Mouse (Mus musculus): Measurements from ENCODE around the gene Rrp1. TPM values are rescaled to one million over a fixed set of nuclear protein-coding genes. Genes with fewer than 3 reads are reported as not detected.
A peak's percentile ranks its signal among the peaks of the same experiment; 100 is the strongest.

The Rrp1 gene
- polyA plus RNA-seq, 1 experiment from 2014 or later, result 277 TPM

GRCm38 (mm10) chr10:78352666-78353030 is 60.2 kb downstream of the Rrp1 start:
- Histone ChIP-seq H3K4me1 (replicated peaks) (peaks cover 17% of the 10 kb centered on the region), H3K4me3 (replicated peaks) (peak overlapping the region; percentile 97), H3K36me3 (no peaks in the 10 kb centered on the region), H3K9me3 (no peaks in the 10 kb centered on the region), H3K4me2 (replicated peaks) (peak overlapping the region; percentile 87), H3K9ac (peak overlapping the region; percentile 99), H3K27me3 (replicated peaks) (no peaks in the 10 kb centered on the region), H3K27ac (peak overlapping the region; percentile 72)
- WGBS, result 26% methylated on average over 8 of the region's 8 CpGs
- peak; percentile 13; the same call in 1 of the 2 replicates for ATAC-seq

DNA sequence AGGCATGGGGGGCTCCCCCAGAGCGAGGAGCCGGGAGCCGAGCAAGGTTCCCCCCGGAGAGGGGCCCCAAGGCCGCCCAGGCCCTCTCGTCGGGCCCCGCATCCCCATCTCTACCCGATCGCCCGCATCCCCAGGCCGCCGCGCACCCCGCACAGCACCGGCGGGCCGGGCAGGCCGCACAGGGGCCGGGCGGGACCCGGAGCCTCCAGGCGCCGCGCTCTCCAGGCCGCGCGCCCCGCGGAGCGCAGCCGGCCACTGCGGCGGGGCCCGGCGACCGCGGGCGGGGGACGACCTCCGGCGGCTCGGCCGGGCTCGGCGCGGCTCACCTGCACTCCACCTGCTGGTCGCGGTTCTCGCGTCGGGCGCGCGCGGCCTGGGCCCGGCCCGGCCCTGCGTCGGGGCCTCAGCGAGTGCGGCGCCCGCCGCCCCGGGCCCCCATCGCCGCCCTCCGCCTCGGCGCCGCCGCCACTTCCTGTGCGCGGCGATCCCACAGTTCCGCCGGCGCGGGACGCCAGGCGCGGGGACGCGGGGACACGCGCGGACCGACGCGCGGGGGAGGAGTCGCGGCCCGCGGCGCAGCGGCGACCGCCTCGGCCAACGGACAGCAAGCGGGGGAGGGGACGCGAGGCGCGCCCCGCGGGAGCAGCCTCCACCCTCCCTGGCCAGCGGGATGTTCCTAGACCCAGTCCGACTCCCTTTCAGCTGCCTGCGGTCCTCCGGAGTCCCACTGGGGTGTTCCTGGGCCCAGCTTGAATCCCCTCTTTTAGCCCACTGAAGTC is 60.8 kb downstream of the Rrp1 start, which contains the start of gene Agpat3:
TSS of gene Agpat3 (minus strand) at position 603 of the 779 bp plus-strand sequence.
- no peaks in the 10 kb centered on the region for H3K36me3 ChIP-seq

GRCm38 (mm10) chr10:78351564-78351886 is 61.3 kb downstream of the Rrp1 start:
- under 1% methylated on average over 13 of the region's 13 CpGs for WGBS
- Histone ChIP-seq H3K9ac (peak overlapping the region; percentile 99), H3K4me1 (replicated peaks) (peaks cover 17% of the 10 kb centered on the region), H3K27ac (peak overlapping the region; percentile 72), H3K4me2 (replicated peaks) (peak overlapping the region; percentile 87), H3K4me3 (replicated peaks) (peak overlapping the region; percentile 97), H3K36me3 (no peaks in the 10 kb centered on the region), H3K9me3 (no peaks in the 10 kb centered on the region), H3K27me3 (replicated peaks) (no peaks in the 10 kb centered on the region)
- ATAC-seq, result no peak; the same call in 1 of the 2 replicates

More for the DNA sequence above, 60.8 kb downstream of the Rrp1 start, which contains the start of gene Agpat3:
- Histone ChIP-seq H3K27me3 (replicated peaks) (no peaks in the 10 kb centered on the region), H3K9ac (peak within 1 kb of the TSS; percentile 99), H3K4me2 (replicated peaks) (peak within 1 kb of the TSS; percentile 87), H3K4me3 (replicated peaks) (peak within 1 kb of the TSS; percentile 97), H3K27ac (peak within 1 kb of the TSS; percentile 72), H3K9me3 (no peaks in the 10 kb centered on the region), H3K4me1 (replicated peaks) (peaks cover 17% of the 10 kb centered on the region)
- ATAC-seq, result peak; percentile 91
- under 1% methylated on average over 97 of the region's 113 CpGs for WGBS

GRCm38 (mm10) chr10:78350796-78351556 is 61.9 kb downstream of the Rrp1 start:
- H3K27ac ChIP-seq, result no peak overlapping the region

More at GRCm38 (mm10) chr10:78350796-78351556, 61.9 kb downstream of the Rrp1 start:
- H3K4me1 ChIP-seq (replicated peaks), result peaks cover 17% of the 10 kb centered on the region
- peak overlapping the region; percentile 97 for H3K4me3 ChIP-seq (replicated peaks)
- WGBS, result 28% methylated on average over 6 of the region's 6 CpGs
- H3K36me3 ChIP-seq, result no peaks in the 10 kb centered on the region
- H3K4me2 ChIP-seq (replicated peaks), result peak overlapping the region; percentile 87
- H3K27me3 ChIP-seq (replicated peaks), result no peaks in the 10 kb centered on the region
- ATAC-seq, result no peak
- peak overlapping the region; percentile 99 for H3K9ac ChIP-seq
- H3K9me3 ChIP-seq, result no peaks in the 10 kb centered on the region

Other genes with a start within 250 kb of the Rrp1 start
- gene D10Jhu81e, start 243.3 kb downstream of the Rrp1 start, polyA plus RNA-seq (2015; fragmentation: Nextera tagmentation; extraction: Ambion mirVana), result 34.9 and 37.2 TPM in 2 replicates
- 17.5 and 17.7 TPM in 2 replicates for gene Pwp2, start 227.9 kb downstream of the Rrp1 start, polyA plus RNA-seq (2015; fragmentation: Nextera tagmentation; extraction: Ambion mirVana)
- gene Trappc10, start 168.4 kb downstream of the Rrp1 start, polyA plus RNA-seq (2015; fragmentation: Nextera tagmentation; extraction: Ambion mirVana), result 17.3 and 17.6 TPM in 2 replicates
- 58.2 and 70.6 TPM in 2 replicates for gene Agpat3, start 60.6 kb downstream of the Rrp1 start, polyA plus RNA-seq (2015; fragmentation: Nextera tagmentation; extraction: Ambion mirVana)
- gene Cstb, start 12.6 kb upstream of the Rrp1 start, polyA plus RNA-seq (2015; fragmentation: Nextera tagmentation; extraction: Ambion mirVana), result 270 and 290 TPM in 2 replicates
- 23.4 and 26.7 TPM in 2 replicates for gene Pdxk, start 51.9 kb upstream of the Rrp1 start, polyA plus RNA-seq (2015; fragmentation: Nextera tagmentation; extraction: Ambion mirVana)
- gene Olfr1358, start 104.4 kb upstream of the Rrp1 start, polyA plus RNA-seq (2015; fragmentation: Nextera tagmentation; extraction: Ambion mirVana), result not detected in 2 replicates
- 59.4 and 63.9 TPM in 2 replicates for gene Ilvbl, start 161.3 kb upstream of the Rrp1 start, polyA plus RNA-seq (2015; fragmentation: Nextera tagmentation; extraction: Ambion mirVana)
- gene Syde1, start 178.9 kb upstream of the Rrp1 start, polyA plus RNA-seq (2015; fragmentation: Nextera tagmentation; extraction: Ambion mirVana), result 12.7 and 13.9 TPM in 2 replicates
- not detected in 2 replicates for gene Olfr1357, start 205.0 kb upstream of the Rrp1 start, polyA plus RNA-seq (2015; fragmentation: Nextera tagmentation; extraction: Ambion mirVana)